Mouse (Mus musculus) ZHBTc4 (cell line): ENCODE data around the gene Tub.

Experiments
- DNase-seq: peaks from one replicate; pipeline ENCODE4 v3.0.0-alpha.2; 2011; ENCODE audit warnings: low read depth, low spot score

Tub gene

GRCm38 (mm10) chr7:109029961-109030465, 79.9 kb downstream of the Tub start:
- no peak for DNase-seq

- no peak for DNase-seq
Observed at GRCm38 (mm10) chr7:109031331-109031730, 81.2 kb downstream of the Tub start.

GRCm38 (mm10) chr7:109032054-109032453, 81.9 kb downstream of the Tub start:
- no peak for DNase-seq

GRCm38 (mm10) chr7:109038121-109038735, 88.1 kb downstream of the Tub start:
- DNase-seq, result no peak

GRCm38 (mm10) chr7:109038987-109039386, 88.8 kb downstream of the Tub start:
- DNase-seq, result no peak

GRCm38 (mm10) chr7:109039445-109039844, 89.3 kb downstream of the Tub start:
- no peak for DNase-seq

- DNase-seq, result no peak
Observed at GRCm38 (mm10) chr7:109045876-109046275, 95.7 kb downstream of the Tub start.

- DNase-seq, result no peak
Observed at GRCm38 (mm10) chr7:109050831-109051230, 100.7 kb downstream of the Tub start.

- no peak for DNase-seq
Observed at GRCm38 (mm10) chr7:109059536-109059935, 109.4 kb downstream of the Tub start.

- DNase-seq, result no peak
Observed at GRCm38 (mm10) chr7:109069641-109070040, 119.5 kb downstream of the Tub start.

GRCm38 (mm10) chr7:109072326-109072725, 122.2 kb downstream of the Tub start:
- DNase-seq, result no peak

- DNase-seq, result peak; percentile 54
Observed at GRCm38 (mm10) chr7:109082269-109083112, 132.4 kb downstream of the Tub start.

- peak; percentile 66 for DNase-seq
Observed at GRCm38 (mm10) chr7:109083113-109083812, 133.1 kb downstream of the Tub start, which contains the start of gene Ric3. Gene Ric3, minus strand, starts transcription at chr7:109083331.

GRCm38 (mm10) chr7:109083813-109084184, 133.7 kb downstream of the Tub start:
- no peak for DNase-seq
